Mouse (Mus musculus): ENCODE measurements around the gene Sf3b2. TPM values are rescaled to one million over a fixed set of nuclear protein-coding genes. Genes with fewer than 3 reads are reported as not detected.
"Not testable (repeated sequence)": the region's sequence is repeated elsewhere in the genome, so short reads cannot be mapped to it uniquely, and the experiment has no call there.

Sf3b2 gene
- total RNA-seq, 1 experiment from 2014 or later, result 229 TPM

- ATAC-seq (replicated peaks; ENCODE audit: insufficient number of reproducible peaks, low FRiP score, low TSS enrichment, poor library complexity, severe bottlenecking), result no peak
Measured at GRCm38 (mm10) chr19:5275736-5276135, 19.5 kb downstream of the Sf3b2 start.

GRCm38 (mm10) chr19:5274641-5275040 lies 20.6 kb downstream of the Sf3b2 start:
- ATAC-seq (replicated peaks; ENCODE audit: insufficient number of reproducible peaks, low FRiP score, low TSS enrichment, poor library complexity, severe bottlenecking), result no peak

- peak; percentile 40 for ATAC-seq (replicated peaks; ENCODE audit: insufficient number of reproducible peaks, low FRiP score, low TSS enrichment, poor library complexity, severe bottlenecking)
Measured at GRCm38 (mm10) chr19:5273916-5274315, 21.3 kb downstream of the Sf3b2 start.

GRCm38 (mm10) chr19:5272801-5273733 lies 22.2 kb downstream of the Sf3b2 start, which contains the start of gene Pacs1:
Pacs1 (minus strand) TSS chr19:5273119.
- peak; percentile 45 for ATAC-seq (replicated peaks; ENCODE audit: insufficient number of reproducible peaks, low FRiP score, low TSS enrichment, poor library complexity, severe bottlenecking)

- ATAC-seq (replicated peaks; ENCODE audit: insufficient number of reproducible peaks, low FRiP score, low TSS enrichment, poor library complexity, severe bottlenecking), result no peak
Measured at GRCm38 (mm10) chr19:5272326-5272795, 22.9 kb downstream of the Sf3b2 start.

- ATAC-seq (replicated peaks; ENCODE audit: insufficient number of reproducible peaks, low FRiP score, low TSS enrichment, poor library complexity, severe bottlenecking), result no peak
Measured at GRCm38 (mm10) chr19:5271430-5271829, 23.8 kb downstream of the Sf3b2 start.

GRCm38 (mm10) chr19:5269392-5269791 lies 25.9 kb downstream of the Sf3b2 start:
- no peak for ATAC-seq (replicated peaks; ENCODE audit: insufficient number of reproducible peaks, low FRiP score, low TSS enrichment, poor library complexity, severe bottlenecking)

GRCm38 (mm10) chr19:5268875-5269274 lies 26.4 kb downstream of the Sf3b2 start:
- no peak for ATAC-seq (replicated peaks; ENCODE audit: insufficient number of reproducible peaks, low FRiP score, low TSS enrichment, poor library complexity, severe bottlenecking)

- no peak for ATAC-seq (replicated peaks; ENCODE audit: insufficient number of reproducible peaks, low FRiP score, low TSS enrichment, poor library complexity, severe bottlenecking)
Measured at GRCm38 (mm10) chr19:5268017-5268416, 27.2 kb downstream of the Sf3b2 start.

- ATAC-seq (replicated peaks; ENCODE audit: insufficient number of reproducible peaks, low FRiP score, low TSS enrichment, poor library complexity, severe bottlenecking), result no peak
Measured at GRCm38 (mm10) chr19:5267015-5267414, 28.2 kb downstream of the Sf3b2 start.

- peak; percentile 93 for ATAC-seq (replicated peaks; ENCODE audit: insufficient number of reproducible peaks, low FRiP score, low TSS enrichment, poor library complexity, severe bottlenecking)
Measured at GRCm38 (mm10) chr19:5257140-5257539, 38.1 kb downstream of the Sf3b2 start.

- ATAC-seq (replicated peaks; ENCODE audit: insufficient number of reproducible peaks, low FRiP score, low TSS enrichment, poor library complexity, severe bottlenecking), result not testable (repeated sequence)
Measured at GRCm38 (mm10) chr19:5236981-5237380, 58.3 kb downstream of the Sf3b2 start.

GRCm38 (mm10) chr19:5232696-5233095 lies 62.6 kb downstream of the Sf3b2 start:
- ATAC-seq (replicated peaks; ENCODE audit: insufficient number of reproducible peaks, low FRiP score, low TSS enrichment, poor library complexity, severe bottlenecking), result 0 out of 2 replicates have a peak, but pooled peaks have one; percentile 35

GRCm38 (mm10) chr19:5230110-5230509 lies 65.1 kb downstream of the Sf3b2 start:
- no peak for ATAC-seq (replicated peaks; ENCODE audit: insufficient number of reproducible peaks, low FRiP score, low TSS enrichment, poor library complexity, severe bottlenecking)

GRCm38 (mm10) chr19:5224624-5225023 lies 70.6 kb downstream of the Sf3b2 start:
- no peak for ATAC-seq (replicated peaks; ENCODE audit: insufficient number of reproducible peaks, low FRiP score, low TSS enrichment, poor library complexity, severe bottlenecking)

- ATAC-seq (replicated peaks; ENCODE audit: insufficient number of reproducible peaks, low FRiP score, low TSS enrichment, poor library complexity, severe bottlenecking), result no peak
Measured at GRCm38 (mm10) chr19:5224077-5224476, 71.2 kb downstream of the Sf3b2 start.

All from monocyte, adult 5-6 weeks (primary cell).